Mouse (Mus musculus): ENCODE data around the gene Gm13757.
"Not testable (repeated sequence)": the region's sequence is repeated elsewhere in the genome, so short reads cannot be mapped to it uniquely, and the experiment has no call there.

Gm13757 gene

GRCm38 (mm10) chr2:88449031-88449430, at the start of gene Gm13757:
TSS of gene Gm13757 (minus strand) at chr2:88449131.
- DNase-seq, result no peak

- DNase-seq, result no peak
Measured at GRCm38 (mm10) chr2:88493020-88493419, 44.1 kb upstream of the Gm13757 start, which contains the start of gene Olfr1185-ps1. TSS of gene Olfr1185-ps1 (plus strand) at chr2:88493320.

- DNase-seq, result no peak
Measured at GRCm38 (mm10) chr2:88483298-88483697, 34.4 kb upstream of the Gm13757 start, which contains the start of gene Olfr1184. TSS of gene Olfr1184 (plus strand) at chr2:88483598.

GRCm38 (mm10) chr2:88454567-88454966, 5.6 kb upstream of the Gm13757 start, which contains the start of gene Olfr1183:
TSS of gene Olfr1183 (plus strand) at chr2:88454867.
- DNase-seq, result not testable (repeated sequence)

GRCm38 (mm10) chr2:88426071-88426470, 22.9 kb downstream of the Gm13757 start, which contains the start of gene Olfr1181:
TSS of gene Olfr1181 (minus strand) at chr2:88426171.
- DNase-seq, result no peak

- DNase-seq, result no peak
Measured at GRCm38 (mm10) chr2:88419051-88419450, 29.9 kb downstream of the Gm13757 start, which contains the start of gene Olfr1180. TSS of gene Olfr1180 (minus strand) at chr2:88419151.

GRCm38 (mm10) chr2:88406353-88406752, 42.6 kb downstream of the Gm13757 start, which contains the start of gene Olfr1179:
TSS of gene Olfr1179 (minus strand) at chr2:88406453.
- DNase-seq, result no peak

All from kidney, adult 9 months (tissue).